Mouse (Mus musculus) B cell, adult 2 months (primary cell): ENCODE measurements around the gene Lsm2.
A peak's percentile ranks its signal among the peaks of the same experiment; 100 is the strongest.
"Not testable (repeated sequence)": the region's sequence is repeated elsewhere in the genome, so short reads cannot be mapped to it uniquely, and the experiment has no call there.

Experiments
- DNase-seq, 2 experiments: peaks; one replicate each; pipeline ENCODE4 v3.0.0; 2022

Lsm2 gene

GRCm38 (mm10) chr17:34957291-34957690, 24.4 kb upstream of the Lsm2 start:
- DNase-seq = not testable (repeated sequence)

GRCm38 (mm10) chr17:34957966-34958365, 23.7 kb upstream of the Lsm2 start:
- not testable (repeated sequence) for DNase-seq

DNA sequence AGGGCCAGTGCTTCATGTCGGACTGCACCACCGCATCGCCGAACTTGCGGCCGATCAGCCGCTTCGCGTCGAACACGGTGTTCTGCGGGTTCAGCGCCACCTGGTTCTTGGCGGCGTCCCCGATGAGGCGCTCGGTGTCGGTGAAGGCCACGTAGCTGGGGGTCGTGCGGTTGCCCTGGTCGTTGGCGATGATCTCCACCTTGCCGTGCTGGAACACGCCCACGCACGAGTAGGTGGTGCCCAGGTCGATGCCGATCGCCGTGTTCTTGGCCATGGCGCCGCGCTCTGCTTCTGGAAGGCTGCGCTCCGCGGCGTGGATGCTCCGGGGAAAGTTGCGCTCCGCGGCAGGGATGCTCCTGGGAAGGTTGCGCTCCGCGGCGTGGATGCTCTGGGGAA, 22.9 kb upstream of the Lsm2 start:
- not testable (repeated sequence) for DNase-seq

DNA sequence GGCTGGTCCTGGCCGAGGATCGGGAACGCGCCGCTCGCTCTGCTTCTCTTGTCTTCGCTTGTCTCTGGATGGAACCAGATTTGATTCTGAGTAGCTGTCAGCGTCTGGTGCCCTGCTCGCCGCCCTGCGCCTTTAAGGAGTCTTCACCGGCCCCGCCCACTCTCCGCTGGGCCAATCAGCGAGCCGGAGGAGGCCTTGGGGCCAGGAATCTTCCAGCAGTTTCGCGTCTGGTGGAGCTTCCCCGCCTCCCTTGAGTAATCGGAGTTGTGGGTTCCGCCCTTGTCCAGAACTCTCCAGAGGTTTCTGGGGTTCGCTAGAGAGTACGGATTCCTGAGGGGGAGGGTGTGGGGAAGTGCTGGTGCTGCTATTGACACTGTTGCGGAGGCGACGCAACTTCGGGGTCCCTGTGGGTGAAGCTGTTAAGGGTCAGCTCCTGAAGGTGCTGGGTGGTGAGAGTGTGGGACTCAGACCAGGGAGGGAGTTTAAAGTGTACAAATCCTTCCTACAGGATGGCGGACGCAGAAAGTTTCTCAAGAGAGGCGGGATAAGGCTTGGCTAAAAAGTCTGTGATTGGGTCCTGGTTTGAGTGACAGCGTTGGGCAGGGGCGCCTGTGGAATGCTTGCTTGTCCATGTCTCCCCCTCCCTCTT, 22.4 kb upstream of the Lsm2 start, which contains the start of gene Hspa1b:
Hspa1b (minus strand) TSS at position 109 of the 649 bp plus-strand sequence.
- peak; percentile 70 to 72 for DNase-seq

GRCm38 (mm10) chr17:34959881-34960515, 21.7 kb upstream of the Lsm2 start:
- no peak for DNase-seq

DNA sequence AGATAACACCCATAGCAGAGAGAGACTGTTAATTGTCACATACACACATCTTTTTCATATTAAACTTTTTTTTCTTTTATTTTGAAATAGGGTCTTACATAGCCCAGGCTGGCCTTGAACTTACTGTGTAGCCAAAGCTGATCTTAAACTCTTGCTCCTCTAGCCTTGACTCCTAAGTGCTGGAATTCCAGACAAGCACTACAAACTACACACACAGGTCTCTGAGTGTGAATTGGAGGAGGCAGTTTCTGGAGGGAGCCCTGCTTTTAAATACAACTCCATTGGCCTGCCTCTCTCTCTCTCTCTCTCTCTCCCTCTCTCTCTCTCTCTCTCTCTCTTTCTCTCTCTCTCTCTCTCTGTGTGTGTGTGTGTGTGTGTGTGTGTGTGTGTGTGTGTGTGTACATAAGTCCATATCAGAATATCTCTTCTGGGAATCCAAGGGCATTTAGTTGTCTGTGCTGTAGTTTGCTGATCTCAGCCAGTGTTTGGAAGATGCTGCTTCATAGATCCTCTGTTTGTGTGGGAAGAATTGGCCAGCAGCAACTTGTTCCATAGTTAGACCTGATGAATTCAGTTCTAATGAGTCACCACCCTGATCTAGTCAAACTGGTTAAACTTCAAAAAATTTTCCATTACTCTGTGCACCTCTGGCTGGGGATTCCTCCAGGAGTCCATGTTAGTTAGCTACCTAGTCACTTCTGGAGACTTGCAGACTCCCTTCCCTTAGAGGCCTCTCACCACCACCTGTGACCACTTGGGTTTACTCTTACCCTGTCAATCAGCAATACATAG, 20.8 kb upstream of the Lsm2 start:
- no peak for DNase-seq

DNA sequence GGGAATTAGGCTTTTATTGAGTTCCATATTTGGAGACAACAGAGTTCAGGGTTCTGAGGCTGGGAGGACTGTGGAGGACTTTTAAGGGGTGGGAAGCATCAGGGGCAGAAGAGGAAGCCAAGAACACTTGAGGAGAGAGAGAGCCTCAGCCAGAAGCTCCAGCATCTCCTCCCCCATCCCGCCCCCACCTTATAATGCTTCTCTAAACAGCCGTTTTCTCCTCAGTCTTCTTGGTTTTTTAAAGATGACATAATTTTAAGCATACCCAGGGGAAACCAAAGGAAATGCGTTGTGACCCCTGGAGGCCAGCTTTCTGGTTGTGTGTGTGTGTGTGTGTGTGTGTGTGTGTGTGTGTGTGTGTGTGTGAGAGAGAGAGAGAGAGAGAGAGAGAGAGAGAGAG, 19.5 kb upstream of the Lsm2 start:
- DNase-seq = no peak

- no peak for DNase-seq
These were observed 18.8 kb upstream of the Lsm2 start for GRCm38 (mm10) chr17:34962841-34963240.

- DNase-seq = no peak
These were observed 17.0 kb upstream of the Lsm2 start for GRCm38 (mm10) chr17:34964640-34965049.

- DNase-seq = no peak
These were observed 16.0 kb upstream of the Lsm2 start for GRCm38 (mm10) chr17:34965627-34966026.

DNA sequence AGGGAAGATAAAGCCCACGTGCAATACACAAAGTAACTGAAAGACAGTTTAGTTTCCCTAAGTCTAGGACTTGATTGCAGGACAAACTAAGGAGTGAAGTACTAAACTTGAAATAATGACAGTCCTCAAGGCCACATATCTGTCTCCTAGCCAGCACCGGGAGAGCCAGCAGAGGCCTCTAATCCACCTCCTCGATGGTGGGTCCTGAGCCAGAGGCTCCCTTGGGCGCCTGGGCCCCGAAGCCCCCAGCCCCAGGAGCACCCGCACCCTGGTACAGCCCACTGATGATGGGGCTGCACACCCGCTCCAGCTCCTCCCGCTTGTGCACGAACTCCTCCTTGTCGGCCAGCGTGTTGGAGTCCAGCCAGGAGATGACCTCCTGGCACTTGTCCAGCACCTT, 11.8 kb upstream of the Lsm2 start, which contains the start of gene Gm20481:
Gm20481 (plus strand) TSS at position 91 of the 400 bp plus-strand sequence.
- DNase-seq = not testable (repeated sequence)

- peak in 1 of 2 experiments; percentile 9 for DNase-seq
These were observed 10.8 kb upstream of the Lsm2 start for GRCm38 (mm10) chr17:34970850-34971249.

- DNase-seq = not testable (repeated sequence)
These were observed 10.0 kb upstream of the Lsm2 start for GRCm38 (mm10) chr17:34971694-34972068.

GRCm38 (mm10) chr17:34972069-34972749, 9.5 kb upstream of the Lsm2 start, which contains the start of the genes Hspa1a and Hspa1l:
Gene Hspa1a, minus strand, starts transcription at chr17:34972156.
Gene Hspa1l, plus strand, starts transcription at chr17:34972703.
- DNase-seq = peak; percentile 89 to 90

DNA sequence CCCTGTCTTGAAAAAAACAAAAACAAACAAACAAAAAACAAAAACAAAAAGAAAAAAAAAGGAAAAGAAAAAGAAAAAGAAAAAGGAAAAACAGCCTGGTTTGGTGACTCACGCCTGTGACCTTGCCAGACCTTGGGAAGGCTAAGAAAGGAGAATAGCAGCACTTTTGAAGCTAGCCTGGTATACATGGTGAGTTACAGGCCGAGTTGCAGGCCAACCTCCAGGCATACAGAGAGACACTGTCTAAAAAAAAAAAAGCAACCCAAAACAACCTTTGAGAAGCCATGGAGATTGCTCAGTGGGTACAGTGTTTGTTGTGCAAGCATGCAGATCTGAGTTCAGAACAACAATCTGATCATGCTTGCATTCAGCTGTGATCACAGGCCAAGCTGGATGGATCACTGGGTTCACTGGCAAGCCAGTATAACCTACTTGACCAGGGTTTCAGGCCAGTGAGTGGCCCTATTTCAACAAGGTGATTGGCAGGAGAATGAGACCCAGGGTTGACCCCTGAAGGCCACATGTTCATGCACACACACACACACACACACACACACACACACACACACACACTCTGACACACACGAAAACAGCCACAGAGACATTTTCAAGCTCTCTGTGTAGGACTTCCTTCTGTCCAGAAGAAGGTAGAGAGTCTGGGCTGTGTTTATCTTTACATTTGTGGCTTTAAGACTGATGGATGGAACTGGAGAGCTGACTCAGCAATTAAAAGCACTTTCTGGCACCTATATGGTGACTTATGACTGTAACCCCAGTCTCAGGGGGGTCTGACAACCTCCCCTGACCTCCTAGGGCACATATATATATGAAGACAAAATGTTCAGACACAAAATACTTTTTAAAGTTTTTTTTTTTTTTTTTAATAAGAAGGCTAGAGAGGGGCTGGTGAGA, 5.8 kb upstream of the Lsm2 start:
- no peak for DNase-seq

GRCm38 (mm10) chr17:34977000-34977399, 4.7 kb upstream of the Lsm2 start:
- no peak for DNase-seq

- DNase-seq = no peak
These were observed 3.4 kb upstream of the Lsm2 start for GRCm38 (mm10) chr17:34978239-34978638.

DNA sequence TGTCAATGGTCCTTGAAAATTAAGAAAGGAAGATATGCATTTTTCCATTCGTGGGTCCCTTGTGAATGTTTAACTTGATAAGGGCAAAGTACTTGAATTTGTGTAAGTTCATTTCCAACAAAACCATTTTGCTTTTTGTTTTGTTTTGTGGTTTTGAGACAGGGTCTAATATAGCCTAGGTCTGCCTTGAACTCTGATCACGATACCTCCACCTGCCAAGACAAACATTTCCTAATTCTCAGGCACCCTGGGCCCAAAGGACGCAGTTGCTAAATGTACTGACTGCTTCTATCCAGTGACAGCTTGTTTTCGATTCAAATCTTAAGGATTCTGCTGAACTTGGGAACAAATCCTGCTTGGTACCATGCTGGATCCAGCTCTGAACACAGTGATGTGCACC, 2.0 kb upstream of the Lsm2 start:
- no peak for DNase-seq

- DNase-seq = peak; percentile 38 to 48
These were observed 1.0 kb upstream of the Lsm2 start for GRCm38 (mm10) chr17:34980655-34981054.

- DNase-seq = no peak
These were observed 666 bp downstream of the Lsm2 start for GRCm38 (mm10) chr17:34982328-34982727.

DNA sequence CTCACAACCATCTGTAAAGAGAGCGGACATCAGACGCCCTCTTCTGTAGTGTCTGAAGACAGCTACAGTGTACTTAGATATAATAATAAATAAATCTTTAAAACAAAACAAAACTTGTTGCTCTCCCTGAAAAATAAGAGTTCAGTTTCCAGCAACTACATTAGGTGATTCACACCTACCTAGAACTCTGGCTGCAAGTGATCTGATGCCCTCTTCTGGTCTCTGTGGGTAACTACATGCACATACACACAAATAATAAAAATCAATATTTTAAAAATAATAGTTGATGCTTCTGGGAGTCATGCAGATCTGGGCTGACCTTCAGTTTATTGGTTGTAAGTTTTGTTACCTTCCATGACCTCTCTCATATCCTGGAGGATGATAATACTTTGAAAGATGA, 2.6 kb downstream of the Lsm2 start:
- DNase-seq = peak; percentile 44 to 57

DNA sequence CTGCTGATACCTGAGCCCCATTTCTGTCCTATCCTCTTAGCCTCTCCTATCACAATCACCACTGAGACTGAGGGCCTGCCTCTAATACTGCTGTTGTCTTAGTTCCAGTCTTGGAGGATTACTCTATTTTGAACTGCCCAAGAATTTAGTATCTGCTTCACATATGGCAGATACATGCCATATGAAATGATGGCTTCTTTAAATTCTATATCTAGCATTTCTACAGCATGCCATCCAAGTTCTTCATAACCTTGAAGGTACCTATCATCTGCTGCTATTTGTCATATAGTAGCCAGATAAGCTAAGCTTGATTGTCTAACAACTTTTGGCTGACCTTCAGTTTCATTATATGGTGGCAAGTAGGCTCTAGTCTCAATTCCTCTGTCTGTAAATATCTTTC, 13.1 kb downstream of the Lsm2 start:
- DNase-seq = no peak
